In the genomic region with DNA sequence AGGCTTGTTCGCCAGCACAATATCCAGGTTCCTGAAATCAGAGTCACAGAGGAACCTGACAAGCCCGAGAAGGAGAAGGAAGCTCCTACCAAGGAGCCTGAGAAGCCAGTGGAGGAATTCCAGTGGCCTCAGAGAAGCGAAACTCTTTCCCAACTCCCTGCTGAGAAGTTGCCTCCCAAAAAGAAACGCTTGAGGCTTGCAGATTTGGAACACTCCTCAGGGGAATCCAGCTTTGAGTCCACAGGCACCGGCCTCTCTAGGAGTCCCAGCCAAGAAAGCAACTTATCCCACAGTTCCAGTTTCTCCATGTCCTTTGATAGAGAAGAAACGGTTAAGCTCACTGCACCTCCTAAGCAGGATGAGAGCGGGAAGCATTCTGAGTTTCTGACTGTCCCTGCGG, we compare ENCODE assay signal across 25 mouse cellular contexts.
A peak's percentile ranks its signal among the peaks of the same experiment; 100 is the strongest.
DNase-seq lines count a peak whose midpoint lies in the region; ATAC-seq and TF ChIP-seq lines count a peak whose summit lies in the region.
"Had no signal": no experiment of that assay in that cellular context is flagged by ENCODE, and none has a peak within 500 bp of the region (broad histone marks: within the 10 kb centered on the region; RNA-seq: fewer than 3 reads in every experiment).

No protein-coding gene starts in this region.

- intact Hi-C loops in left cerebral cortex, adult 2 months (cut with DNase I) = loop anchor here (10.0 kb wide), 2 partner anchors 265 to 565 kb away; no protein-coding TSS in a partner anchor
- intact Hi-C loops in left cerebral cortex, postnatal 10 days (cut with DNase I) = no loop called here

- peak overlapping the region; percentile 38 for H3K27ac ChIP-seq in left cerebral cortex, adult 2 months
- H3K27ac ChIP-seq: embryonic facial prominence, embryonic 10.5 days; embryonic facial prominence, embryonic 15.5 days; forebrain, embryonic 12.5 days; hindbrain, embryonic 13.5 days; kidney, postnatal 0 days; liver, embryonic 12.5 days; midbrain, embryonic 13.5 days; neural tube, embryonic 13.5 days; stomach, embryonic 15.5 days had no signal

- peak; percentile 23 for DNase-seq in adrenal gland, postnatal 10 days
- DNase-seq in adrenal gland, postnatal 25 days = no peak
- DNase-seq in heart, adult 18-20 months = peak; percentile 47 to 72
- DNase-seq in heart, postnatal 4 days = no peak
- DNase-seq in left cerebral cortex, adult 2 months (ENCODE audit: extremely low spot score in 1 of 2, low spot score in 2 of 2) = no peak
- DNase-seq in left cerebral cortex, adult 9 months (ENCODE audit: low spot score in 2 of 2) = no peak
- DNase-seq in left cerebral cortex, postnatal 10 days (ENCODE audit: extremely low spot score in 1 of 2, low spot score in 2 of 2) = no peak
- DNase-seq: cerebellum, adult 8-10 months; cerebellum, postnatal 25 days; kidney, adult 8-10 months; kidney, postnatal 4 days; liver, postnatal 0 days; lung, postnatal 36 days; thymus, postnatal 25 days had no signal

- ATAC-seq in megakaryocyte, adult 5-6 weeks (ENCODE audit: poor library complexity, severe bottlenecking) = peak; percentile 16; the same call in 1 of the 2 replicates
- ATAC-seq: intestine, embryonic 16.5 days; liver, embryonic 12.5 days; liver, postnatal 0 days; midbrain, embryonic 13.5 days had no signal

- TF ChIP-seq CTCF in left cerebral cortex, adult 2 months (IDR thresholded peaks at IDR 0.05) = no peak

- H3K4me3 ChIP-seq in left cerebral cortex, adult 2 months = no peak overlapping the region
- H3K4me3 ChIP-seq: embryonic facial prominence, embryonic 10.5 days; embryonic facial prominence, embryonic 15.5 days; forebrain, embryonic 12.5 days; hindbrain, embryonic 13.5 days; liver, embryonic 12.5 days; midbrain, embryonic 13.5 days; neural tube, embryonic 13.5 days; stomach, embryonic 15.5 days had no signal

Comparison
In these comparisons a context has a peak if more than half of its experiments do, and no peak if none do; other contexts are left out.
1. DNase-seq: peak in adrenal gland, postnatal 10 days (single experiment) and heart, adult 18-20 months (2 of 2); none in adrenal gland, postnatal 25 days (single experiment), heart, postnatal 4 days (single experiment), left cerebral cortex, adult 2 months (0 of 2), left cerebral cortex, adult 9 months (0 of 2) and left cerebral cortex, postnatal 10 days (0 of 2).